Mouse (Mus musculus) brain, embryonic 14.5 days (tissue): Measurements from ENCODE around the gene Ywhae. TPM values are rescaled to one million over a fixed set of nuclear protein-coding genes. Genes with fewer than 3 reads are reported as not detected.
"Not testable (repeated sequence)": the region's sequence is repeated elsewhere in the genome, so short reads cannot be mapped to it uniquely, and the experiment has no call there.

ENCODE experiments used
- DNase-seq: peaks from one replicate; pipeline ENCODE4 v3.0.0-alpha.2; 2011; ENCODE audit warnings: low read depth
- CTCF ChIP-seq: fragments of 200-500 bp; IDR thresholded peaks from 2 replicates; pipeline ENCODE4 v1.5.1; 2012; ENCODE audit warnings: inconsistent platforms, mild to moderate bottlenecking, moderate library complexity, borderline replicate concordance; ENCODE audit not compliant: insufficient read depth, insufficient read length; ENCODE audit errors: extremely low read depth
- POLR2A ChIP-seq: fragments of 200-500 bp; IDR thresholded peaks from 2 replicates; pipeline ENCODE4 v1.6.1; 2012; ENCODE audit warnings: mild to moderate bottlenecking, inconsistent platforms, borderline replicate concordance; ENCODE audit not compliant: poor library complexity, insufficient read depth, insufficient read length, severe bottlenecking; ENCODE audit errors: extremely low read depth
- polyA plus RNA-seq: library from polyadenylated mRNA; depleted of rRNA; stranded (reverse); fragments of >200 nt; gene quantifications from 2 replicates; pipeline ENCODE4 v1.2.3, GENCODE M21; 2012; rRNA removed

The Ywhae gene
- 994 and 1,239 TPM in 2 replicates for polyA plus RNA-seq

GRCm38 (mm10) chr11:75732434-75733226 is at the start of gene Ywhae:
TSS of gene Ywhae (plus strand) at chr11:75732869.
- DNase-seq = peak; percentile 98

GRCm38 (mm10) chr11:75684462-75684861 is 48.2 kb upstream of the Ywhae start:
- TF ChIP-seq CTCF = no peak
- TF ChIP-seq POLR2A = no peak

More at GRCm38 (mm10) chr11:75732434-75733226, at the start of gene Ywhae:
- TF ChIP-seq POLR2A (peak; percentile 57), CTCF (no peak)

GRCm38 (mm10) chr11:75684956-75685355 is 47.7 kb upstream of the Ywhae start:
- DNase-seq = no peak
- TF ChIP-seq CTCF (no peak), POLR2A (no peak)

More at GRCm38 (mm10) chr11:75684462-75684861, 48.2 kb upstream of the Ywhae start:
- no peak for DNase-seq

- DNase-seq = no peak
- no peak for TF ChIP-seq POLR2A
- no peak for TF ChIP-seq CTCF
Observed at GRCm38 (mm10) chr11:75687343-75687993, 45.2 kb upstream of the Ywhae start.

- TF ChIP-seq POLR2A = no peak
- no peak for TF ChIP-seq CTCF
- DNase-seq = no peak
Observed at GRCm38 (mm10) chr11:75688132-75688531, 44.5 kb upstream of the Ywhae start.

- TF ChIP-seq POLR2A (no peak), CTCF (no peak)
- DNase-seq = no peak
Observed at GRCm38 (mm10) chr11:75689977-75690376, 42.7 kb upstream of the Ywhae start.

- no peak for DNase-seq
- TF ChIP-seq POLR2A (no peak), CTCF (no peak)
Observed at GRCm38 (mm10) chr11:75691047-75691446, 41.6 kb upstream of the Ywhae start.

- TF ChIP-seq POLR2A (no peak), CTCF (no peak)
- DNase-seq = no peak
Observed at GRCm38 (mm10) chr11:75693570-75693969, 39.1 kb upstream of the Ywhae start.

- not testable (repeated sequence) for DNase-seq
Observed at GRCm38 (mm10) chr11:75697464-75697863, 35.2 kb upstream of the Ywhae start.

GRCm38 (mm10) chr11:75700557-75700956 is 32.1 kb upstream of the Ywhae start:
- TF ChIP-seq CTCF (no peak), POLR2A (no peak)

GRCm38 (mm10) chr11:75702761-75703160 is 29.9 kb upstream of the Ywhae start:
- TF ChIP-seq CTCF (no peak), POLR2A (no peak)
- DNase-seq = no peak

More at GRCm38 (mm10) chr11:75700557-75700956, 32.1 kb upstream of the Ywhae start:
- DNase-seq = no peak

- no peak for TF ChIP-seq CTCF
- no peak for TF ChIP-seq POLR2A
- DNase-seq = no peak
Observed at GRCm38 (mm10) chr11:75703748-75704147, 28.9 kb upstream of the Ywhae start.
